Mouse (Mus musculus) embryonic facial prominence, embryonic 13.5 days (tissue): ENCODE measurements around the gene Caln1. TPM values are rescaled to one million over a fixed set of nuclear protein-coding genes. Genes with fewer than 3 reads are reported as not detected.

Source experiments
- ATAC-seq: fragments of 200-750 bp; cut with Nextera tagmentation; 2 replicates; pipeline ENCODE4 v1.8.0; 2017; ENCODE audit warnings: low read depth; ENCODE audit not compliant: insufficient number of reproducible peaks, insufficient read depth, low FRiP score, low TSS enrichment
- H3K27ac ChIP-seq: fragments of 300-500 bp; sonication (generic); 2 replicates; pipeline ENCODE4 v1.5.1; 2015; ENCODE audit warnings: moderate library complexity, mild to moderate bottlenecking, inconsistent platforms
- H3K27me3 ChIP-seq: fragments of 300-500 bp; sonication (generic); 2 replicates; pipeline ENCODE4 v1.6.1; 2015; ENCODE audit warnings: mild to moderate bottlenecking, inconsistent platforms
- H3K36me3 ChIP-seq: fragments of 300-500 bp; sonication (generic); 2 replicates; pipeline ENCODE4 v1.6.1; 2015; ENCODE audit warnings: mild to moderate bottlenecking, inconsistent platforms
- H3K4me1 ChIP-seq: fragments of 300-500 bp; sonication (generic); 2 replicates; pipeline ENCODE4 v1.6.1; 2015; ENCODE audit warnings: inconsistent platforms
- H3K4me2 ChIP-seq: fragments of 300-500 bp; sonication (generic); 2 replicates; pipeline ENCODE4 v1.6.1; 2015; ENCODE audit warnings: moderate library complexity, mild to moderate bottlenecking, inconsistent platforms
- H3K4me3 ChIP-seq: fragments of 300-500 bp; sonication (generic); 2 replicates; pipeline ENCODE4 v1.5.1; 2015; ENCODE audit warnings: mild to moderate bottlenecking, inconsistent platforms
- H3K9ac ChIP-seq: fragments of 300-500 bp; sonication (generic); 2 replicates; pipeline ENCODE4 v1.6.1; 2015; ENCODE audit warnings: mild to moderate bottlenecking, inconsistent platforms
- H3K9me3 ChIP-seq: fragments of 300-500 bp; sonication (generic); 2 replicates; pipeline ENCODE4 v1.6.1; 2016; ENCODE audit warnings: inconsistent platforms
- WGBS: fragments of 180-500 bp; shearing (Covaris S2); methylation state at CpG from one replicate; pipeline ENCODE4 v1.1.7; 2015; ENCODE audit warnings: mixed read lengths; 5-methylcytosine and 5-hydroxymethylcytosine counted together
- polyA plus RNA-seq: library from polyadenylated mRNA; unstranded; fragments of >200 nt; fragmentation: Nextera tagmentation; extraction: Ambion mirVana; gene quantifications from 2 replicates; pipeline ENCODE4 v1.2.1, GENCODE M21; 2015

The Caln1 gene
- polyA plus RNA-seq, 1 experiment from 2014 or later, result 2.7 TPM

- Histone ChIP-seq H3K4me3 (no peak overlapping the region), H3K9me3 (no peaks in the 10 kb centered on the region), H3K4me1 (no peaks in the 10 kb centered on the region), H3K27me3 (no peaks in the 10 kb centered on the region), H3K4me2 (no peak overlapping the region), H3K27ac (no peak overlapping the region), H3K36me3 (no peaks in the 10 kb centered on the region), H3K9ac (no peak overlapping the region)
- 68% methylated on average over 6 of the region's 6 CpGs for WGBS
- no peak for ATAC-seq
Observed at GRCm38 (mm10) chr5:130395142-130395541, 25.9 kb downstream of the Caln1 start.

- ATAC-seq, result no peak
- 88% methylated on average over 8 of the region's 8 CpGs for WGBS
- no peak overlapping the region for H3K27ac ChIP-seq
Observed at GRCm38 (mm10) chr5:130400136-130400917, 31.1 kb downstream of the Caln1 start.

GRCm38 (mm10) chr5:130405201-130405600, 35.9 kb downstream of the Caln1 start:
- H3K27me3 ChIP-seq, result no peaks in the 10 kb centered on the region
- 25% methylated on average over 1 of the region's 1 CpGs for WGBS

More at GRCm38 (mm10) chr5:130400136-130400917, 31.1 kb downstream of the Caln1 start:
- H3K36me3 ChIP-seq, result no peaks in the 10 kb centered on the region
- H3K9me3 ChIP-seq, result no peaks in the 10 kb centered on the region
- no peak overlapping the region for H3K4me3 ChIP-seq
- H3K4me2 ChIP-seq, result no peak overlapping the region
- no peaks in the 10 kb centered on the region for H3K27me3 ChIP-seq
- no peaks in the 10 kb centered on the region for H3K4me1 ChIP-seq
- no peak overlapping the region for H3K9ac ChIP-seq

GRCm38 (mm10) chr5:130409706-130410105, 40.5 kb downstream of the Caln1 start:
- H3K4me2 ChIP-seq, result no peak overlapping the region

More at GRCm38 (mm10) chr5:130405201-130405600, 35.9 kb downstream of the Caln1 start:
- H3K4me2 ChIP-seq, result no peak overlapping the region
- H3K9ac ChIP-seq, result no peak overlapping the region
- no peaks in the 10 kb centered on the region for H3K36me3 ChIP-seq
- H3K27ac ChIP-seq, result no peak overlapping the region
- H3K4me3 ChIP-seq, result no peak overlapping the region
- no peaks in the 10 kb centered on the region for H3K4me1 ChIP-seq
- no peaks in the 10 kb centered on the region for H3K9me3 ChIP-seq
- ATAC-seq, result no peak

GRCm38 (mm10) chr5:130411516-130411915, 42.3 kb downstream of the Caln1 start:
- 89% methylated on average over 17 of the region's 17 CpGs for whole genome bisulfite sequencing
- Histone ChIP-seq H3K9me3 (peaks cover 5% of the 10 kb centered on the region; the same call in 1 of the 2 replicates), H3K4me2 (no peak overlapping the region), H3K36me3 (no peaks in the 10 kb centered on the region), H3K27ac (no peak overlapping the region), H3K9ac (no peak overlapping the region), H3K27me3 (no peaks in the 10 kb centered on the region), H3K4me3 (no peak overlapping the region), H3K4me1 (no peaks in the 10 kb centered on the region)
- ATAC-seq, result no peak

More at GRCm38 (mm10) chr5:130409706-130410105, 40.5 kb downstream of the Caln1 start:
- Histone ChIP-seq H3K9me3 (peaks cover 5% of the 10 kb centered on the region; the same call in 1 of the 2 replicates), H3K27me3 (no peaks in the 10 kb centered on the region), H3K9ac (no peak overlapping the region), H3K4me3 (no peak overlapping the region), H3K36me3 (no peaks in the 10 kb centered on the region), H3K27ac (no peak overlapping the region), H3K4me1 (no peaks in the 10 kb centered on the region)
- no peak for ATAC-seq
- WGBS, result 87% methylated on average over 6 of the region's 6 CpGs

GRCm38 (mm10) chr5:130447438-130447837, 78.2 kb downstream of the Caln1 start:
- H3K27ac ChIP-seq, result no peak overlapping the region
- peaks cover 57% of the 10 kb centered on the region for H3K27me3 ChIP-seq
- peaks cover 21% of the 10 kb centered on the region for H3K4me1 ChIP-seq
- no peak overlapping the region for H3K4me3 ChIP-seq
- 39% methylated on average over 6 of the region's 6 CpGs for WGBS
- no peak overlapping the region for H3K4me2 ChIP-seq
- H3K9me3 ChIP-seq, result no peaks in the 10 kb centered on the region
- no peak overlapping the region for H3K9ac ChIP-seq
- no peak for ATAC-seq
- H3K36me3 ChIP-seq, result no peaks in the 10 kb centered on the region

- Histone ChIP-seq H3K27me3 (peaks cover 67% of the 10 kb centered on the region), H3K27ac (no peak overlapping the region)
Observed at GRCm38 (mm10) chr5:130448491-130448890, 79.2 kb downstream of the Caln1 start.

GRCm38 (mm10) chr5:130448931-130449856, 79.9 kb downstream of the Caln1 start:
- Histone ChIP-seq H3K9me3 (no peaks in the 10 kb centered on the region), H3K9ac (peak overlapping the region; percentile 67)
- ATAC-seq, result peak; percentile 45

More at GRCm38 (mm10) chr5:130448491-130448890, 79.2 kb downstream of the Caln1 start:
- peak overlapping the region; percentile 53 for H3K4me3 ChIP-seq
- 0 out of 2 replicates have a peak, but pooled peaks have one; percentile 32 for ATAC-seq
- peak overlapping the region; percentile 67 for H3K9ac ChIP-seq
- peaks cover 21% of the 10 kb centered on the region for H3K4me1 ChIP-seq
- H3K4me2 ChIP-seq, result peak overlapping the region; percentile 96
- H3K9me3 ChIP-seq, result no peaks in the 10 kb centered on the region
- WGBS, result under 1% methylated on average over 20 of the region's 20 CpGs
- no peaks in the 10 kb centered on the region for H3K36me3 ChIP-seq

GRCm38 (mm10) chr5:130450031-130450541, 80.8 kb downstream of the Caln1 start:
- ATAC-seq, result no peak
- Histone ChIP-seq H3K9ac (peak overlapping the region; percentile 67), H3K4me3 (peak overlapping the region; percentile 53), H3K4me2 (peak overlapping the region; percentile 96), H3K4me1 (peaks cover 21% of the 10 kb centered on the region), H3K36me3 (no peaks in the 10 kb centered on the region), H3K9me3 (no peaks in the 10 kb centered on the region), H3K27ac (no peak overlapping the region), H3K27me3 (peaks cover 67% of the 10 kb centered on the region)
- 6% methylated on average over 14 of the region's 14 CpGs for WGBS

More at GRCm38 (mm10) chr5:130448931-130449856, 79.9 kb downstream of the Caln1 start:
- Histone ChIP-seq H3K27ac (no peak overlapping the region), H3K4me3 (peak overlapping the region; percentile 53), H3K4me1 (peaks cover 21% of the 10 kb centered on the region), H3K27me3 (peaks cover 67% of the 10 kb centered on the region), H3K36me3 (no peaks in the 10 kb centered on the region), H3K4me2 (peak overlapping the region; percentile 96)
- WGBS, result under 1% methylated on average over 77 of the region's 77 CpGs

- ATAC-seq, result no peak
- peaks cover 3% of the 10 kb centered on the region; the same call in 1 of the 2 replicates for H3K27me3 ChIP-seq
- H3K36me3 ChIP-seq, result no peaks in the 10 kb centered on the region
- H3K9me3 ChIP-seq, result no peaks in the 10 kb centered on the region
- H3K4me3 ChIP-seq, result no peak overlapping the region
- no peak overlapping the region for H3K9ac ChIP-seq
- 83% methylated on average over 7 of the region's 7 CpGs for WGBS
- no peaks in the 10 kb centered on the region for H3K4me1 ChIP-seq
- H3K4me2 ChIP-seq, result no peak overlapping the region
- H3K27ac ChIP-seq, result no peak overlapping the region
Observed at GRCm38 (mm10) chr5:130458076-130458475, 88.8 kb downstream of the Caln1 start.

- no peaks in the 10 kb centered on the region for H3K36me3 ChIP-seq
- H3K4me3 ChIP-seq, result no peak overlapping the region
- H3K27ac ChIP-seq, result no peak overlapping the region
- no peak for ATAC-seq
- WGBS, result 70% methylated on average over 10 of the region's 10 CpGs
- H3K9ac ChIP-seq, result no peak overlapping the region
- H3K4me2 ChIP-seq, result no peak overlapping the region
- H3K4me1 ChIP-seq, result no peaks in the 10 kb centered on the region
- no peaks in the 10 kb centered on the region for H3K9me3 ChIP-seq
- H3K27me3 ChIP-seq, result no peaks in the 10 kb centered on the region
Observed at GRCm38 (mm10) chr5:130472209-130472608, 103.0 kb downstream of the Caln1 start.
